Mouse (Mus musculus): ENCODE measurements at regions not wholly inside any gene's neighbourhood (a gene's known extent, or its start where the extent isn't known, plus 50 kb on each side); places are given as distances from the start of the nearest gene placed in this dataset.
A peak's percentile ranks its signal among the peaks of the same experiment; 100 is the strongest.

- Histone ChIP-seq H3K27ac (replicated peaks) (no peak overlapping the region), H3K4me2 (no peak overlapping the region), H3K36me3 (no peaks in the 10 kb centered on the region), H3K9ac (no peak overlapping the region), H3K27me3 (no peaks in the 10 kb centered on the region), H3K4me3 (no peak overlapping the region), H3K9me3 (no peaks in the 10 kb centered on the region), H3K4me1 (replicated peaks) (no peaks in the 10 kb centered on the region)
- no peak for ATAC-seq (ENCODE audit: low read depth)
- WGBS, result 92% methylated on average over 1 of the region's 1 CpGs
These were observed 196.2 kb downstream of the Anxa1 start for GRCm38 (mm10) chr19:20194511-20194910.

GRCm38 (mm10) chr19:20181854-20182253, 208.9 kb downstream of the Anxa1 start:
- no peaks in the 10 kb centered on the region for H3K9me3 ChIP-seq
- H3K4me3 ChIP-seq, result no peak overlapping the region
- H3K4me1 ChIP-seq (replicated peaks), result no peaks in the 10 kb centered on the region
- WGBS, result 84% methylated on average over 4 of the region's 4 CpGs
- no peak for ATAC-seq (ENCODE audit: low read depth)
- H3K27me3 ChIP-seq, result no peaks in the 10 kb centered on the region
- no peak overlapping the region for H3K4me2 ChIP-seq
- no peak overlapping the region for H3K9ac ChIP-seq
- no peak overlapping the region for H3K27ac ChIP-seq (replicated peaks)
- H3K36me3 ChIP-seq, result no peaks in the 10 kb centered on the region

GRCm38 (mm10) chr19:20161502-20161901, 229.2 kb downstream of the Anxa1 start:
- no peaks in the 10 kb centered on the region for H3K36me3 ChIP-seq
- whole genome bisulfite sequencing, result 82% methylated on average over 1 of the region's 1 CpGs
- no peaks in the 10 kb centered on the region for H3K27me3 ChIP-seq

GRCm38 (mm10) chr19:20156398-20156937, 234.3 kb downstream of the Anxa1 start:
- no peaks in the 10 kb centered on the region for H3K36me3 ChIP-seq
- no peak overlapping the region for H3K27ac ChIP-seq (replicated peaks)
- no peak overlapping the region for H3K9ac ChIP-seq
- no peaks in the 10 kb centered on the region for H3K27me3 ChIP-seq
- no peak overlapping the region for H3K4me3 ChIP-seq
- ATAC-seq (ENCODE audit: low read depth), result peak; percentile 72
- no peak overlapping the region for H3K4me2 ChIP-seq
- no peaks in the 10 kb centered on the region for H3K9me3 ChIP-seq
- WGBS, result 39% methylated on average over 1 of the region's 1 CpGs
- H3K4me1 ChIP-seq (replicated peaks), result no peaks in the 10 kb centered on the region

More at GRCm38 (mm10) chr19:20161502-20161901, 229.2 kb downstream of the Anxa1 start:
- Histone ChIP-seq H3K4me1 (replicated peaks) (no peaks in the 10 kb centered on the region), H3K27ac (replicated peaks) (no peak overlapping the region), H3K4me3 (no peak overlapping the region), H3K9ac (no peak overlapping the region), H3K9me3 (no peaks in the 10 kb centered on the region), H3K4me2 (no peak overlapping the region)
- ATAC-seq (ENCODE audit: low read depth), result no peak

DNA sequence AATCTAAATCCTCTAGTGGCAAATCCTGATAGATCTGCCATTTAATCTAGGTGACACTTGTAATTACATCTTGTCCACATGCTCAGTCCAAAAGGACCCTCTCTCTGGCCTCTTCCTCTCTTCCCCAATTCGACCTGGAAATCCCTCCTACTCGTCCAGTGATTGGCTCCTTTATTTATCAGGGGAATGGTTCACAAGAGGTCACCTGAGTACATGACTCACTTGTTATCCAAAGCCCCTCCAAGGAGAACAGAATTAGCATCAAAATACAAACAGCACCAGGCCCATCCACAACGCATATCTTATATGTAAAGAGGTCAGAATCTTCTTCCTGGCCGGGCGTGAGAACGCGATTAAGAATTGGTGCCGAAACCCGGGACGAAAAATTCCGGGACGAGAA, 251.2 kb downstream of the Anxa1 start:
- no peak overlapping the region for H3K4me2 ChIP-seq
- no peaks in the 10 kb centered on the region for H3K27me3 ChIP-seq
- ATAC-seq (ENCODE audit: low read depth), result no peak
- 92% methylated on average over 12 of the region's 12 CpGs for WGBS
- no peak overlapping the region for H3K9ac ChIP-seq
- no peaks in the 10 kb centered on the region for H3K36me3 ChIP-seq
- H3K4me3 ChIP-seq, result no peak overlapping the region
- H3K27ac ChIP-seq (replicated peaks), result no peak overlapping the region
- no peaks in the 10 kb centered on the region for H3K4me1 ChIP-seq (replicated peaks)
- H3K9me3 ChIP-seq, result 0 out of 2 replicates have a peak, but pooled peaks cover 7% of the 10 kb centered on the region

- no peak overlapping the region for H3K27ac ChIP-seq (replicated peaks)
- no peak for ATAC-seq (ENCODE audit: low read depth)
- H3K4me1 ChIP-seq (replicated peaks), result 0 out of 2 replicates have a peak, but pooled peaks cover 5% of the 10 kb centered on the region
- no peak overlapping the region for H3K4me3 ChIP-seq
- H3K36me3 ChIP-seq, result no peaks in the 10 kb centered on the region
- no peaks in the 10 kb centered on the region for H3K9me3 ChIP-seq
- H3K27me3 ChIP-seq, result no peaks in the 10 kb centered on the region
- no peak overlapping the region for H3K9ac ChIP-seq
- no peak overlapping the region for H3K4me2 ChIP-seq
- WGBS, result 84% methylated on average over 2 of the region's 2 CpGs
These were observed 267.1 kb downstream of the Anxa1 start for GRCm38 (mm10) chr19:20123546-20124195.

GRCm38 (mm10) chr19:20122475-20122874, 268.3 kb downstream of the Anxa1 start:
- Histone ChIP-seq H3K27me3 (no peaks in the 10 kb centered on the region), H3K9ac (no peak overlapping the region), H3K36me3 (no peaks in the 10 kb centered on the region), H3K4me1 (replicated peaks) (0 out of 2 replicates have a peak, but pooled peaks cover 5% of the 10 kb centered on the region), H3K27ac (replicated peaks) (no peak overlapping the region), H3K4me2 (no peak overlapping the region), H3K4me3 (no peak overlapping the region), H3K9me3 (no peaks in the 10 kb centered on the region)
- ATAC-seq (ENCODE audit: low read depth), result peak; percentile 71
- WGBS, result 7% methylated on average over 4 of the region's 4 CpGs

- WGBS, result 94% methylated on average over 3 of the region's 3 CpGs
These were observed 276.5 kb downstream of the Anxa1 start for GRCm38 (mm10) chr19:20114237-20114636.

More at GRCm38 (mm10) chr19:20114237-20114636, 276.5 kb downstream of the Anxa1 start:
- H3K4me1 ChIP-seq (replicated peaks), result no peaks in the 10 kb centered on the region
- no peaks in the 10 kb centered on the region for H3K9me3 ChIP-seq
- no peak overlapping the region for H3K4me2 ChIP-seq
- H3K9ac ChIP-seq, result no peak overlapping the region
- no peak for ATAC-seq (ENCODE audit: low read depth)
- no peak overlapping the region for H3K27ac ChIP-seq (replicated peaks)
- H3K4me3 ChIP-seq, result no peak overlapping the region
- no peaks in the 10 kb centered on the region for H3K36me3 ChIP-seq
- no peaks in the 10 kb centered on the region for H3K27me3 ChIP-seq

Data from neural tube, embryonic 13.5 days (tissue).